Mouse (Mus musculus): ENCODE measurements around the gene Ankdd1a. TPM values are rescaled to one million over a fixed set of nuclear protein-coding genes. Genes with fewer than 3 reads are reported as not detected.

The Ankdd1a gene
- polyA plus RNA-seq, 1 experiment from 2014 or later: not detected

DNA sequence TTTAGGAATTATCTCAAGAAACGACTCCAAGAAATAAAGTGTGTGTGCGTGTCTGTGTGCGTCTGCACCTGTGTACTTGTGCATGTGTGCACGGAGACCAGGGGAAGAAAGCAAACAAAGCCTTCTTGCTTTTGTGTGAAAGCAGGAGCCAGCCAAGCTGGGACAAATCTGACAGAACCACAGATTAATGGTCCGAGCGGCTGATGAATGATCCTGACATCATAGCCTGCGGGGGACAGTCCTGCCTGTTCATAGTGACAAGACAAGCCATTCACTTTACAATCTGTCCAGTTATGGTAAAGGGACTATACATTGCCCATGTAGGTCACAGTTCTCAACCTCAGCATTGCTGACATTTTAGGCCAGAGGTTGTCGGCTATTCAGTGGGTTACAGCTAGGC is 28.3 kb upstream of the Ankdd1a start:
- Histone ChIP-seq H3K4me3 (ENCODE audit: low read depth, low read length) (no peak overlapping the region), H3K9ac (ENCODE audit: low read depth, low read length) (no peak overlapping the region), H3K9me3 (ENCODE audit: control insufficient read depth) (no peaks in the 10 kb centered on the region), H3K4me2 (replicated peaks; ENCODE audit: low read depth) (no peak overlapping the region), H3K36me3 (ENCODE audit: control insufficient read depth, insufficient read depth) (no peaks in the 10 kb centered on the region), H3K27me3 (replicated peaks; ENCODE audit: control insufficient read depth, insufficient read depth, low read length) (no peaks in the 10 kb centered on the region), H3K27ac (ENCODE audit: low read depth, low read length) (no peak overlapping the region), H3K4me1 (replicated peaks; ENCODE audit: control insufficient read depth, insufficient read depth, low read length) (0 out of 2 replicates have a peak, but pooled peaks cover 2% of the 10 kb centered on the region)
- 81% methylated on average over 8 of the region's 8 CpGs for WGBS
- no peak for ATAC-seq
- TF ChIP-seq CTCF (IDR thresholded peaks at IDR 0.05; ENCODE audit: low read depth): no peak

DNA sequence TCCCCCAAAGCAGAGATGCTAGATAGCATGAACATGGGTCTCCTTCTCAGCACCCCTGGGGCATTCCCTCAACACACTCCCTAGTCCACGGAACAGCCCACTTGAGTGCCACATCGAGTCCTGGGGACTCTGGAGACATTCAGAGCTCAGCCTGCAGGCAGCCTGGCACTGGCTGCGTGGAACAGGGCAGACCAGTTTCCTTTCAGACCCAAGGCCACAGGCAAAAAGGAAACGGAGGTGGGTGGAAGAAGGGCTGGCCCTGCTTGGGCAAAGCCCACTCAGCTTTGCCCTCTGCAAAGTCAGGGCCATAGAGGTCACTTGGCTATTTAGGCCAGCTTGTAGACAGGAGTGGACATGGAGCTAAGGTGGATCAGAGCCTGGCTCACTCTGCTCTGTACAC is 27.9 kb upstream of the Ankdd1a start:
- Histone ChIP-seq H3K27ac (ENCODE audit: low read depth, low read length) (no peak overlapping the region), H3K4me1 (replicated peaks; ENCODE audit: control insufficient read depth, insufficient read depth, low read length) (0 out of 2 replicates have a peak, but pooled peaks cover 2% of the 10 kb centered on the region)
- 78% methylated on average over 4 of the region's 4 CpGs for WGBS

DNA sequence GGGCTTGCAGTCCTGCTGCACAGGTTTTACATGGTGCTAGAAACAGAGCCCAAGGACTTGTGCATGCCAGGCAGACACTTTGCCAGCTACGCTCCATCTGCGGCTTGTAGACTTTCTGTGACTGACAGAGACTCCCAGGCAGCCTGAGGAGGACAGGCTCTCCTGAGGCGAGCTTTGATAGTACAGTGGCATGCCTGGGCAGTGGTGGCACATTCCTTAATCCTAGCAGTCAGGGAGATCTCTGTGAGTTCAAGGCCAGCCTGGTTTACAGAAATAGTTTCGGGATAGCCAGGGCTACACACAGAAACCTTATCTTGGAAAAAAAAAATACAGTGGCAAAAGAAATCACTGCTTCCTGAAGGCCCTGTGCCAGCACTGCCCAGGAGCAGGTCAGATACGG is 27.1 kb upstream of the Ankdd1a start:
- 90% methylated on average over 5 of the region's 5 CpGs for WGBS
- H3K9ac ChIP-seq (ENCODE audit: low read depth, low read length): no peak overlapping the region
- no peaks in the 10 kb centered on the region for H3K27me3 ChIP-seq (replicated peaks; ENCODE audit: control insufficient read depth, insufficient read depth, low read length)
- TF ChIP-seq CTCF (IDR thresholded peaks at IDR 0.05; ENCODE audit: low read depth): no peak
- H3K4me1 ChIP-seq (replicated peaks; ENCODE audit: control insufficient read depth, insufficient read depth, low read length): peaks cover 2% of the 10 kb centered on the region; the same call in 1 of the 2 replicates
- no peak overlapping the region for H3K4me2 ChIP-seq (replicated peaks; ENCODE audit: low read depth)
- no peaks in the 10 kb centered on the region for H3K36me3 ChIP-seq (ENCODE audit: control insufficient read depth, insufficient read depth)
- no peaks in the 10 kb centered on the region for H3K9me3 ChIP-seq (ENCODE audit: control insufficient read depth)
- ATAC-seq: no peak
- no peak overlapping the region for H3K4me3 ChIP-seq (ENCODE audit: low read depth, low read length)
- no peak overlapping the region for H3K27ac ChIP-seq (ENCODE audit: low read depth, low read length)

More for the DNA sequence above, 27.9 kb upstream of the Ankdd1a start:
- H3K4me3 ChIP-seq (ENCODE audit: low read depth, low read length): no peak overlapping the region
- no peak for TF ChIP-seq CTCF (IDR thresholded peaks at IDR 0.05; ENCODE audit: low read depth)
- H3K27me3 ChIP-seq (replicated peaks; ENCODE audit: control insufficient read depth, insufficient read depth, low read length): no peaks in the 10 kb centered on the region
- H3K36me3 ChIP-seq (ENCODE audit: control insufficient read depth, insufficient read depth): no peaks in the 10 kb centered on the region
- no peak for ATAC-seq
- H3K9me3 ChIP-seq (ENCODE audit: control insufficient read depth): no peaks in the 10 kb centered on the region
- H3K9ac ChIP-seq (ENCODE audit: low read depth, low read length): no peak overlapping the region
- no peak overlapping the region for H3K4me2 ChIP-seq (replicated peaks; ENCODE audit: low read depth)

DNA sequence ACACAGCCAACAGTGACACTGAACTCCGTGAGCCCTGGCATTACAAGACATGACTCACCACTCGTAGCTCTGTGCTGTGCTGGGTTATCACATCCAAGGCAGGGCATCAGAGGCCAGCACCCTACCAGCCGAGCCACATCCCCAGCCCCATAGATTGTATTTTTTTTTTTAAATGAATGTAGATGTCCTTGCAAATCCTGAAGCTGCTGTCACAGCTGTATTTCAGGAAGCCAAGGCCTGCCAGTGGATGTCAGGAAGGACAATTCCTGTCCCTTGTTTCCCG is 26.4 kb upstream of the Ankdd1a start:
- 50% methylated on average over 4 of the region's 4 CpGs for WGBS
- Histone ChIP-seq H3K9ac (ENCODE audit: low read depth, low read length) (no peak overlapping the region), H3K36me3 (ENCODE audit: control insufficient read depth, insufficient read depth) (no peaks in the 10 kb centered on the region), H3K9me3 (ENCODE audit: control insufficient read depth) (no peaks in the 10 kb centered on the region), H3K27me3 (replicated peaks; ENCODE audit: control insufficient read depth, insufficient read depth, low read length) (no peaks in the 10 kb centered on the region), H3K4me1 (replicated peaks; ENCODE audit: control insufficient read depth, insufficient read depth, low read length) (peaks cover 9% of the 10 kb centered on the region; the same call in 1 of the 2 replicates), H3K4me3 (ENCODE audit: low read depth, low read length) (no peak overlapping the region), H3K4me2 (replicated peaks; ENCODE audit: low read depth) (no peak overlapping the region), H3K27ac (ENCODE audit: low read depth, low read length) (no peak overlapping the region)
- no peak for TF ChIP-seq CTCF (IDR thresholded peaks at IDR 0.05; ENCODE audit: low read depth)
- ATAC-seq: no peak

DNA sequence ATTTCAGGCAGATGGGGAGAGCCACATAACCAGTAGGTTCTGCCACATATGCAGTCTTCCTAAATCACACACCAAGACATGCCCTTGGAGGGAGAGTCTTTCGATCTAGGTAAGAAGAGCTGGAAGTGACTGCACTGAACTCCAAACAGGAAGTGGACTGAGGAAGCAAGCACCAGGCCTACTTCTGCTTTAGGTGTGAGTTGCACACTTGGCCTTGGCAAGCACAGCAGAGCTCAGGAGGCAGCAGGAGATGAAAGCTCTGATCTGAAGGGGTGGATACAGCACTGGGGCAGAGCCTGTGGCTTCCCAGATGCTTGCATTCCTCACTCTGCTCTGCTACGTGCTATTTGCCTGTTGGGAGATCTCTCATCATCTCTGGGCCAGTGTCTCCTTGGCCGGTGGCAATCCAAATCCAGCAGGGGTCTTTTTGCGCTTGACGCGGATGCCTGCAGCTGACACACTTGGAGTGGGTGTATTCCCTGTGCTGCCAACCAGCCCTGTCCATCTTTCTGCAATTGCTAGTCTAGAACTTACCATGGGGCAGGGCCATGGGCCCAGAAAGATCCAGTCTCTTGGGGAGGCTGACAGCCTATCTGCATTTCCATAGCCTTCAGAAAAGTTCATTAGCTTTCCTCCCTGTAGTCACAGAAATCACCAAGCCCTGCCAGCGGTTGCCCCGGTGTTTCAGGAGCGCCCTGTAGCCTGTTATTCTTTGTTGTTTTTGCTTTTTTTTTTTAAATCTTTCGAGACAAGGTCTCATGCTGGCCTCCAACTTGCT is 25.8 kb upstream of the Ankdd1a start:
- H3K4me2 ChIP-seq (replicated peaks; ENCODE audit: low read depth): no peak overlapping the region
- no peak for ATAC-seq
- no peak overlapping the region for H3K27ac ChIP-seq (ENCODE audit: low read depth, low read length)
- H3K9me3 ChIP-seq (ENCODE audit: control insufficient read depth): no peaks in the 10 kb centered on the region
- H3K9ac ChIP-seq (ENCODE audit: low read depth, low read length): no peak overlapping the region
- H3K4me1 ChIP-seq (replicated peaks; ENCODE audit: control insufficient read depth, insufficient read depth, low read length): peaks cover 7% of the 10 kb centered on the region; the same call in 1 of the 2 replicates
- H3K36me3 ChIP-seq (ENCODE audit: control insufficient read depth, insufficient read depth): no peaks in the 10 kb centered on the region
- no peak for TF ChIP-seq CTCF (IDR thresholded peaks at IDR 0.05; ENCODE audit: low read depth)
- H3K4me3 ChIP-seq (ENCODE audit: low read depth, low read length): no peak overlapping the region
- H3K27me3 ChIP-seq (replicated peaks; ENCODE audit: control insufficient read depth, insufficient read depth, low read length): no peaks in the 10 kb centered on the region
- WGBS: 82% methylated on average over 10 of the region's 10 CpGs

DNA sequence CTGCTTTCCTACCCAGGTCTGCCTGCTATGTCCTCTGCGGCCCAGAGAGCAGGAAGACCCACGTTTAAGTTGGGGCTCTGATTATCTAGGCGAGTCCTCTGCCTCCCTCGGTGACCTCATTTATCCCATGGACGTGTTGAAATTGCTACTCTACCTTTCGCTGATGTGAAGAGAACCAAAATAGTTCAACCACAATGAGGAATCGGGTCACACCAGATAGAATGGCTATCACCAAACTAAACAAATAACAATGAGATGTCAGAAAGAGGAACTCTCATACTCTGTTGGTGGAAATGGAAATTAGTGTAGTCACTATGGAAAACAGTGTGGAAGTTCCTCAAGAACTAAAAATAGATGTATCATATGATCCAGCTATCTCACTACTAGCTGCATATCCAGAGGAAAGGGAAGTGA is 22.1 kb upstream of the Ankdd1a start:
- no peak for TF ChIP-seq CTCF (IDR thresholded peaks at IDR 0.05; ENCODE audit: low read depth)
- Histone ChIP-seq H3K36me3 (ENCODE audit: control insufficient read depth, insufficient read depth) (no peaks in the 10 kb centered on the region), H3K27ac (ENCODE audit: low read depth, low read length) (no peak overlapping the region), H3K4me2 (replicated peaks; ENCODE audit: low read depth) (no peak overlapping the region), H3K9me3 (ENCODE audit: control insufficient read depth) (no peaks in the 10 kb centered on the region), H3K4me3 (ENCODE audit: low read depth, low read length) (no peak overlapping the region), H3K27me3 (replicated peaks; ENCODE audit: control insufficient read depth, insufficient read depth, low read length) (no peaks in the 10 kb centered on the region), H3K9ac (ENCODE audit: low read depth, low read length) (no peak overlapping the region), H3K4me1 (replicated peaks; ENCODE audit: control insufficient read depth, insufficient read depth, low read length) (peaks cover 7% of the 10 kb centered on the region; the same call in 1 of the 2 replicates)
- 72% methylated on average over 7 of the region's 7 CpGs for WGBS
- no peak for ATAC-seq
